Mouse (Mus musculus) embryo, embryonic 11.5 days (tissue): ENCODE data around the gene Cog3.

Source experiments
- DNase-seq: peaks from one replicate; pipeline ENCODE4 v3.0.0-alpha.2; 2012; ENCODE audit warnings: low read depth, low spot score

The Cog3 gene

GRCm38 (mm10) chr14:75697928-75698327 is 56.4 kb downstream of the Cog3 start:
- no peak for DNase-seq

DNA sequence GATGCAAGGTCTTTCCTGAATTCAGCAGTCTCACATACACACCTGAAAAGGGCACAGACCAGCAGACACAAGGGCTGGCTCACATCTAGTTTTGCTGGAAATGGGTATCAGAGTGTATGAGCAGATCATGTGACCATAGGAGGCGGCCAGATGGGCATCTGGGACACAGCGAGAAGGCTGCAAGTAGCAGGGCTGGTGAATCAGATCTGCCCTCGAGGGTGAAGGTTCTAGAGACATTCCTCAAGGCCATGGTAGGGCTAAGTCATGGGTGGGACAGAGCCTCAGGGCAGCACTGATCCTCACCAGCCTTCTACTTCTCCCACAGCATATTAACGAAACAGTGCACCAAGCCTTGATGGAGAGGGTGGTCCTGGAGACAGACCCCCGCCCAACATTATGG is 58.2 kb downstream of the Cog3 start:
- no peak for DNase-seq

GRCm38 (mm10) chr14:75690428-75690827 is 63.9 kb downstream of the Cog3 start:
- no peak for DNase-seq

DNA sequence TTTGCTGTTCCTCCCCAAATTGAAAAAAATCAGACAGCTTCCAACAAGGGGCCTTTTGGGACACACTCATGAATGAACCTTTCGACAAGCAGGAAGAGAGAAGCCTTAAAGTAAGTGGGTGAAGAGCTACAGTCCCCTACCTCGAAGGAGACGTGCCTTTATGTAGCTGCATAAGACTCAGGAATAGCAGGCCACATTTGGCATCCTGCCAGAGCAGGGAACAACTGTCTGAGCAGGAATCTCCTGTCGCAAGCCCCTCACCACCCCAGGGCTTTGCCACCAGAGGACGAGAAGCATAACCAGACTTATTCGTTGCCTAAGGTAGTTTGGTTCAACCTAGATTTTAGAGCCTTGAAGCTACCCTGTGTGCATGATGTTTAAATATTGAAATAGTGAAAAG is 78.0 kb downstream of the Cog3 start:
- no peak for DNase-seq

- no peak for DNase-seq
Measured at GRCm38 (mm10) chr14:75669085-75669645, 85.2 kb downstream of the Cog3 start.

GRCm38 (mm10) chr14:75665430-75666180 is 88.7 kb downstream of the Cog3 start:
- no peak for DNase-seq

DNA sequence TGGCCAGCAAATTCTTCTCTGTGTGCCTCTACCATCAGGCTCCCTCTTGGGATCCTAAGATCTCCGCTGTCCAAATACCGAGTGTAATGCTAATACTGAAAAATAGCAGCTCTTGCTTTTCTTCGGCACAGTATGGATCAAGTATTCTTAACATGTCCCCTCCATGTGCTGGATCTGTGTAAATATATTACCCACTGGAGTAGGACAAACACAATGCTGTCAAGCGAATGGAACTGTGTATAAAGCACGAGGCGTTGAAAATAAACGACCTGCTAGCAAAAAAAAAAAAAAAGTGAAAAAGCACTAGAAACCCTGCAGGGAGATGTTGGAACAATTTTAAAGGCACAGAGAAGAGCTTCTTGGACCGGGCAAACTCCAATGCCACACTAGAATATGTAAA is 92.8 kb downstream of the Cog3 start:
- DNase-seq: no peak

GRCm38 (mm10) chr14:75660936-75661335 is 93.4 kb downstream of the Cog3 start:
- no peak for DNase-seq
